Mouse (Mus musculus): ENCODE data around the gene Chml.

Chml gene

GRCm38 (mm10) chr1:175692246-175692996, at the start of gene Chml, which contains the start of gene Opn3:
Chml (minus strand) TSS chr1:175692901.
Opn3 (minus strand) TSS chr1:175692776.
- DNase-seq (ENCODE audit: low spot score), result peak; percentile 99

- no peak for DNase-seq (ENCODE audit: low spot score)
These were observed 33.1 kb upstream of the Chml start for GRCm38 (mm10) chr1:175725771-175726170.

- DNase-seq (ENCODE audit: low spot score), result no peak
These were observed 24.1 kb upstream of the Chml start for GRCm38 (mm10) chr1:175716832-175717231.

GRCm38 (mm10) chr1:175712338-175712909, 19.7 kb upstream of the Chml start:
- peak; percentile 10 for DNase-seq (ENCODE audit: low spot score)

- DNase-seq (ENCODE audit: low spot score), result no peak
These were observed 15.3 kb upstream of the Chml start for GRCm38 (mm10) chr1:175708013-175708412.

DNA sequence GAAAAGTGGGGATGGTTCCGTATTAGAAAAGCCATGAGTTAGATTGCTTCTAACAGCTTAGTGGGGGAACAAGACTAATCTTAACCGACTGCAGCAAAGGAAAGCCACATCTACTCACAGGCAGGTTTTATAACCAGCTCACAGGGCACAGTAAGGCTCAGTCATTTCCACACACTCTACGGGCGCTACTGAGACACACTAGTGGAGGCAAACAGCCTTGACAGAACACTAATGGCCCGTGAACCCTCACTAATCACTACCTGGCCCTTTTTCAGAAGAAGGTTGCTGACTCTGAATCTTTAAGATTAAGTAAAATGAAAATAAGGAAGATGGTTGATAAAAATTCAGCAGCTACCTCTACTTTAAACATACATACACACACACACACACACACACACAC, 14.9 kb upstream of the Chml start:
- DNase-seq (ENCODE audit: low spot score), result no peak

DNA sequence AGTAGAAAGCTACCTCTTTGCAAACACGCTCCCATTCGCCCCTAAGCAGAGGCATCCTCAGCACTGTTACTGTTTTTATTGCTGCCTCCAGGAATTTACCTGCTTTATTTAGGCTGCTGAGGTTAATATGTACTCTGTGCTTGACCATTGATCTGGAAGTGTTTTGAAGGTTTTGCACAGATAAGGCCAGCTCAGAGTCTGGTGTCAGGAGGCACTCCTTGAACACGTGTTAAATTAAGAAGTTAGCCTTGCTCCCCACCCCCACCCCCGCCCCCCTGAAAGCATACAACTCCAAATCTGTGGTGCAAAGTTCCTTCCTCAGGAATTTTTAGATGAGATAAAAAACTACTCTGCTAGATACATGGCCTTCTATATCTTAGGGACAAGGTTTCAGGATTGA, 8.4 kb upstream of the Chml start:
- no peak for DNase-seq (ENCODE audit: low spot score)

DNA sequence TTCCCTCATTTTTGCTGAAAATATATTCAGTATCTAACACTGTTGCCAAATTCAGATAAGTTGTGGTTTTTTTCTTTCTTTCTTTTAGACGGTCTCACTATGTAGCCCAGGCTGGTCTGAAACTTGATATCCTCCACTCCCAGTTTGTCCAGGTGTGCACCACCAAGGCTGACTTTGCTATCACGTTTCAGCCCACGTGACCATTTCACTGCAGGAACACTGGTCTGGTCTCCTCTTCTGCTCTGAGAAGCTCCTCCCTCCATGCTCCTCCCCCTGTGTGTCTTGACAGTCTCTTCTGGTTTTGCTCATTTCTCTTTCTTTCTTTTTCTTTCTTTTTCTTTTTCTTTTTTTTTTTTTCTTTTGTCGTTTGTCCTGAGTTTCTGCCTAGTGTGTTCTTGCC, 7.1 kb upstream of the Chml start:
- DNase-seq (ENCODE audit: low spot score), result no peak

- DNase-seq (ENCODE audit: low spot score), result no peak
These were observed 6.7 kb upstream of the Chml start for GRCm38 (mm10) chr1:175699375-175699774.

- no peak for DNase-seq (ENCODE audit: low spot score)
These were observed 5.6 kb upstream of the Chml start, which contains the start of gene Wdr64 for GRCm38 (mm10) chr1:175698293-175698692. Wdr64 (plus strand) TSS chr1:175698593.

- DNase-seq (ENCODE audit: low spot score), result no peak
These were observed 794 bp upstream of the Chml start for GRCm38 (mm10) chr1:175693429-175693960.

GRCm38 (mm10) chr1:175692997-175693361, 278 bp upstream of the Chml start:
- DNase-seq (ENCODE audit: low spot score), result no peak

- DNase-seq (ENCODE audit: low spot score), result no peak
These were observed 935 bp downstream of the Chml start for GRCm38 (mm10) chr1:175691686-175692245.

DNA sequence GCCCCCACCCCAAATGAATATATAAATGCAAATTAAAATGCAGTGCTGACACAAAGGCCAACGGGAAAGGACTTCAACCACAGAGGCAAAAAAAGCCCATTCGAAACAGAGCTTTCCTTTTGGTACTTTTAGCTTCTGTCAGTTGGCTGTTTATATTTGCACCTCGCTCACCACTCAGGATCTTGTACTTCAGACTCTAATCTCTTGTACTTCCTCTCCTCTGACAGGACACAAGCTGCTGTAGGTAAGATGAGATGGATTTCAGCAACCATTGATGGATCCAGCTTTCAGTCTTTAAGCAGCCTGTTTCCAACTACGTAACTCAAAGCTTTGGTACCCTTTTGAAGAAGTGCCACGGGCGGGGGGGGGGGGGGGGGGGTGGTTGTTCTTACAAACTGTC, 11.7 kb downstream of the Chml start:
- DNase-seq (ENCODE audit: low spot score), result no peak

- DNase-seq (ENCODE audit: low spot score), result no peak
These were observed 15.2 kb downstream of the Chml start for GRCm38 (mm10) chr1:175677459-175677858.

- no peak for DNase-seq (ENCODE audit: low spot score)
These were observed 17.6 kb downstream of the Chml start for GRCm38 (mm10) chr1:175675116-175675515.

DNA sequence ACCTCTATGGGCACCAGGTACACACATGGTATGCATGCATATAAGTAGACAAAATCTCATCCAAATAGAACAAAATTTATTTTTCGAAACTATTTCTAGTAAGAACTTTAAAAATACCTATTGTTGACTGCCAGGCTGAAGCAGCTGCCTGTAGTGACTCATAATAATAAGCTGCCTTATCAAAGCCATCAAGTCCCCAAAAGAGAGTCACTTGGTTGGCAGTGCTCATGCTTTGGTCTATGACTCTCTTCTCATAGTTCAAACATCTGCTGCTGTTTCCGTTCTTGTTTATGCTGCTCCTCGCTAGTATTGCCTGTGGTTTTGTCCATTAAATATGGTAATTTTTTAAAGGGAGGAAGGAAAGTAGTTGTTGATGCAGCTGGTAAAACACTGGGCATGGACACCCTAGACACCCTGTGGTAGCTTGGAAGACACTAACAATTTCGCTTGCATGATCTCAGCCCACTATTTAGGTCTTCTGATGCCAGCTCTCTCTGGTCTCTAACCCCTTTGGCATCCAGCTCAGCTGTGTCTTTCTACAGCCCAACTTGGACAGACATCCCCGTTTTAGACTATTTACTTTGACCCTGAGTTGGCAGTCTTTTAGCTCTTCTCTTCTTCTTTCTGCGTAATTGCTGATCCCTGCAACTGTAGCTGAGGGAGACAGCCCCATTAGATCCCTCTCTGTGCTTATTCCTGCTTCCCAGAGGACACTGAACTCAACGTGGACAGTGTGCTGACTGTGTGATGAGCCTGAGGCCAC, 19.0 kb downstream of the Chml start:
- no peak for DNase-seq (ENCODE audit: low spot score)

GRCm38 (mm10) chr1:175671626-175672025, 21.1 kb downstream of the Chml start:
- no peak for DNase-seq (ENCODE audit: low spot score)

GRCm38 (mm10) chr1:175670042-175670441, 22.7 kb downstream of the Chml start:
- DNase-seq (ENCODE audit: low spot score), result no peak

GRCm38 (mm10) chr1:175669456-175669855, 23.2 kb downstream of the Chml start:
- no peak for DNase-seq (ENCODE audit: low spot score)

DNA sequence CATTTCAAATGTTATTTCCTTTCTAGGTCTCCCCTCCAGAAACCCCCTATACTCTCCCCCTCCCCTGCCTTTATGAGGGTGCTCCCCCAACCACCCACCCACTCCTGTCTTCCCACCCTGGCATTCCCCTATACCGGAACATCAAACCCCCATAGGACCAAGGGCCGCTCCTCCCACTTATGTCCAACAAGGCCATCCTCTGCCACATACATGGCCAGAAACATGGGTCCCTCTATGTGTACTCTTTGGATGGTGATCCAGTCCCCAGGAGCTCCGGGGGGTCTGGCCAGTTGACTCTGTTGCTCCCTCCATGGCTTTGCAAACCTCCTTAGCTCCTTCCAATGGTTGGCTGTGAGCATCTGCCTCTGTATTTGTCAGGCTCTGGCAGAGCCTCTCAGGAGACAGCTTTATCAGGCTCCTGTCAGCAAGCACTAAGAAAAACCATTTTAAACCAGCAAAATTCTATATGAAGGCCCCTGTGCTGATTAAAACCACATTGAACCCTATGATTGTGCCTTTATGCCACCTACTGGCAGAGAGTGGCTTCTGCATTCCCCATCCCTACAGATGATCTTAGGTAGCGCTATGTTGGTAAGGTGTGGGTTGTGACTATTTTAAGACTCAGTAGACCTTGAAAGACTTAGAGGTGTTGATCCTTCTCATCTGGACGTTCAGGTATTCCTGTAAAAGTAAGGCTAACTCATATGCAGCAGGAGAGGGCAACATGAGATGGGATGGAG, 23.9 kb downstream of the Chml start:
- no peak for DNase-seq (ENCODE audit: low spot score)

- DNase-seq (ENCODE audit: low spot score), result no peak
These were observed 32.8 kb downstream of the Chml start for GRCm38 (mm10) chr1:175659900-175660299.
